Mouse (Mus musculus): ENCODE results near the gene Ctf2. TPM values are rescaled to one million over a fixed set of nuclear protein-coding genes. Genes with fewer than 3 reads are reported as not detected.
A peak's percentile ranks its signal among the peaks of the same experiment; 100 is the strongest.

Gene Ctf2
- polyA plus RNA-seq, 1 experiment from 2014 or later: 0.15 TPM

DNA sequence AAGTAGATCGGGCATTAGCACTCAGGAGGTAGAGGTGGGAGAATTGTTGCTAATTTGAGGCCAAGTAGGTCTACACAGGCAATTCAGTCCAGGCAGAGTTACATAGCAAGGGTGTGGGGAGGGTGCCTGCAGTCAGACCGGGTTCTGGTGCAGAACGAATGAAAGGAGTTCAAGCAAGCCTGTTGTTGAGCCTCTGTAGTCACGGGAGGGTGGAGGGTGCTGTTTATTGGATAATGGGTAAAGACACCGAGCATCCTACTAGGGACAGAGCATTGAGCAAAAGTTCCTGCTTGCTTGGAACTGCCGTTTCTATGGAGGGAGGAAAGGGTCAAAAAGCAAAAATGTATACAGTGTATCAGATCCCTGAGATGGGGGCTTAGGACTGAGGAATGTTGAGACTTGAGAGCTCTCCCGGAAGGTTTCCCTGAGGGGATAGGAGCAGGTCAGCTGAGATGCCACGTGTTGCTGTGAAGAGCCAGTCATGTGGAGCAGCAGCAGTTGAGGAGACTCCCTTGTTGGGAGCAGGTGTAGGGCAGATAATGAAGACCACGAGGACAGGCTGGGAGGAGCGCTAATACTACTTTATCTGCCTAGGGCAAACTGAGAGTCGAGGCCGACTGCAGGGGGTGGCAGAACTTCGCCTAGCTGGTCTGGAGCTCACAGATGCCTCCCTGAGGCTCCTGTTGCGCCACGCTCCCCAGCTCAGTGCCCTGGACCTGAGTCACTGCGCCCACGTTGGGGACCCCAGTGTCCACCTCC is 35.1 kb upstream of the Ctf2 start:
- Histone ChIP-seq H3K4me3 (ENCODE audit: low read depth, low read length) (no peak overlapping the region), H3K36me3 (ENCODE audit: control insufficient read depth, insufficient read depth, low read length) (peaks cover 14% of the 10 kb centered on the region), H3K27ac (ENCODE audit: low read depth, low read length) (no peak overlapping the region), H3K4me2 (replicated peaks; ENCODE audit: low read depth, low read length) (no peak overlapping the region), H3K4me1 (replicated peaks; ENCODE audit: control insufficient read depth, insufficient read depth, low read length) (peaks cover 6% of the 10 kb centered on the region; the same call in 1 of the 2 replicates), H3K27me3 (ENCODE audit: control insufficient read depth, insufficient read depth, low read length) (no peaks in the 10 kb centered on the region), H3K9me3 (ENCODE audit: control insufficient read depth, low read length) (no peaks in the 10 kb centered on the region), H3K9ac (ENCODE audit: low read depth, low read length) (no peak overlapping the region)
- DNase-seq (ENCODE audit: low spot score) (no peak), ATAC-seq (ENCODE audit: low FRiP score) (no peak)
- 85% methylated on average over 17 of the region's 17 CpGs for WGBS

DNA sequence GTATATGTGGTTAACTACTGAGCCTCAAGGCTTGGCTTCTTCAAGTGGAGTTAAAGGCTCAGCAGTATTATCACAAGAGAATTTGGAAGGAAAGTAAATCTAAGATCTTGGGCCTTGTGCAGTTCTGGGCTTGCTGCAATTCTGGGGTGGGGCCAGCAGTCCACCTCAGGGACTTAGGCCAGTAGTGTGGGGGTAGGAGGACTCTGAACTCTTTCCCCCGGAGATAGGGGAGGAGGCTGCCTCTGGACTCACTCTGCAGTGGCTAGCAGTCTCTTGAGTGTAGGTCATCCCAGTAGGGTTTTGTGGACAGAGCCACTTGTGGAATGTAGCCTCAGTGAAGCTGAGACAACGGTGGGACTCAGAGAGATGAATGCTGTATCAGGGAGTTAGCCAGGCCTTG is 33.8 kb upstream of the Ctf2 start:
- ATAC-seq (ENCODE audit: low FRiP score) (no peak), DNase-seq (ENCODE audit: low spot score) (no peak)
- no peak overlapping the region for H3K9ac ChIP-seq (ENCODE audit: low read depth, low read length)
- 84% methylated on average over 2 of the region's 2 CpGs for WGBS
- H3K27ac ChIP-seq (ENCODE audit: low read depth, low read length): no peak overlapping the region
- no peaks in the 10 kb centered on the region for H3K27me3 ChIP-seq (ENCODE audit: control insufficient read depth, insufficient read depth, low read length)
- no peak overlapping the region for H3K4me3 ChIP-seq (ENCODE audit: low read depth, low read length)
- H3K4me1 ChIP-seq (replicated peaks; ENCODE audit: control insufficient read depth, insufficient read depth, low read length): peaks cover 6% of the 10 kb centered on the region; the same call in 1 of the 2 replicates
- H3K9me3 ChIP-seq (ENCODE audit: control insufficient read depth, low read length): no peaks in the 10 kb centered on the region
- H3K36me3 ChIP-seq (ENCODE audit: control insufficient read depth, insufficient read depth, low read length): peaks cover 14% of the 10 kb centered on the region
- no peak overlapping the region for H3K4me2 ChIP-seq (replicated peaks; ENCODE audit: low read depth, low read length)

DNA sequence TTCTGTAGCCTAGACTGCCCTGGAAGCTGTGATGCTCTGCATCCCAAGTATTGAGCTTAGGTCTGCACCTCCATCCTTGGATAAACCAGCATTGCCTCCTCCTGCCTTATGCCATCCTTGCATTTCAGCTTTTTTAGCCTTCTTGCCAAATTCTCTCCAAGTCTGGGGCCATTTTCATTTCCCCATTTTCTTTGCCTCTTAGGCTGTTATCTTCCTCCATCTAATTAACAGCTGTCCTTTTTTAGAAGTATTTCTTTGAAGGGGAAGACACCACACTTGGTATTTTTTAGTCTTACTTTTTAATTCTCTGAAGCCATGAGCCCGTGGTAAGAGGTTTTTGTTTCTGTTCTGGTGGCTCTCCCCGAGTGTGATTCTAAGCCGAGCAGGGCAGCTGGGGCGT is 31.7 kb upstream of the Ctf2 start:
- no peak overlapping the region for H3K4me2 ChIP-seq (replicated peaks; ENCODE audit: low read depth, low read length)
- H3K36me3 ChIP-seq (ENCODE audit: control insufficient read depth, insufficient read depth, low read length): peaks cover 14% of the 10 kb centered on the region
- WGBS: 92% methylated on average over 4 of the region's 4 CpGs
- H3K4me3 ChIP-seq (ENCODE audit: low read depth, low read length): no peak overlapping the region
- no peak for DNase-seq (ENCODE audit: low spot score)
- no peak for ATAC-seq (ENCODE audit: low FRiP score)
- H3K9me3 ChIP-seq (ENCODE audit: control insufficient read depth, low read length): no peaks in the 10 kb centered on the region
- no peak overlapping the region for H3K9ac ChIP-seq (ENCODE audit: low read depth, low read length)
- no peak overlapping the region for H3K27ac ChIP-seq (ENCODE audit: low read depth, low read length)
- 0 out of 2 replicates have a peak, but pooled peaks cover 1% of the 10 kb centered on the region for H3K4me1 ChIP-seq (replicated peaks; ENCODE audit: control insufficient read depth, insufficient read depth, low read length)
- H3K27me3 ChIP-seq (ENCODE audit: control insufficient read depth, insufficient read depth, low read length): no peaks in the 10 kb centered on the region

DNA sequence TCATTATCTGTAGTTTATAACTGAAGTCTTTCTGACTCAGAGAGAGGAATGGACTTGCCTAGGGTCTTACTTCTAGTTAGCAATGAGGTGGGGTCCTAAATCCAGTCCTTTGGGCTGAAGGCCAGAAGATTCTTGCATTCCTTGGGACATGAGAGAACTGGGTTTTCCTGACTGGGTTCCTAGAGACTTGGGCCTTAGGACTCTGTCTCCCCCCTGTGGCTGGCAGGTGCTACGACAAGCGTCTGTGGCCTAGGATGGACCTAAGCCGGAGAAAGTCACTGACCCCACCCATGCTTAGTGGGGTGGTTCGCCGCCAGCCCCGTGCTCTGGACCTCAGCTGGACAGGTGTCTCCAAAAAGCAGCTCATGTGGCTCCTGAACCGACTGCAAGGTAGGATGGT is 29.1 kb upstream of the Ctf2 start:
- no peaks in the 10 kb centered on the region for H3K27me3 ChIP-seq (ENCODE audit: control insufficient read depth, insufficient read depth, low read length)
- H3K36me3 ChIP-seq (ENCODE audit: control insufficient read depth, insufficient read depth, low read length): peaks cover 11% of the 10 kb centered on the region; the same call in 1 of the 2 replicates
- 49% methylated on average over 7 of the region's 7 CpGs for WGBS
- no peaks in the 10 kb centered on the region for H3K4me1 ChIP-seq (replicated peaks; ENCODE audit: control insufficient read depth, insufficient read depth, low read length)
- H3K27ac ChIP-seq (ENCODE audit: low read depth, low read length): no peak overlapping the region
- H3K4me3 ChIP-seq (ENCODE audit: low read depth, low read length): no peak overlapping the region
- H3K4me2 ChIP-seq (replicated peaks; ENCODE audit: low read depth, low read length): no peak overlapping the region
- no peaks in the 10 kb centered on the region for H3K9me3 ChIP-seq (ENCODE audit: control insufficient read depth, low read length)
- ATAC-seq (ENCODE audit: low FRiP score) (no peak), DNase-seq (ENCODE audit: low spot score) (peak; percentile 81)
- H3K9ac ChIP-seq (ENCODE audit: low read depth, low read length): no peak overlapping the region

DNA sequence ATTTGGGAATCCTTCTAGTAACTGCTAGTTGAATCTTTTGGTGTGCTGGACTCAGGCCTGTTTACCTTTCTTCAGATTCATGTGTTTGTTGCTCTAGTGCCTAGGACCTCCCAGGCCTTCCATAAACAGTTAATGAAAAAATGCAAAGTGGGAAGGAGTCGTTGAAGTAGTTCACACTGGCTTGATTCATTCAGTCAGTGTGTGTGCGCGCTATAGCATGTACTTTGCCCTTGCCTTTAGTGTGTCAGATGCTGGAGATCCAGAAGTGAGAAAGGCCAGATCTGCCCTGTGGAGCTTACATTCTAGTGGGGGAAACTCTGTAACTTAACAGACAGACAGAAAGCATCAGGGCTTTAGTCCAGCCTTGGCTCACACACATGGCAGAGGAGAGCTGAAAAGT is 28.5 kb upstream of the Ctf2 start:
- Histone ChIP-seq H3K9me3 (ENCODE audit: control insufficient read depth, low read length) (no peaks in the 10 kb centered on the region), H3K36me3 (ENCODE audit: control insufficient read depth, insufficient read depth, low read length) (peaks cover 11% of the 10 kb centered on the region; the same call in 1 of the 2 replicates), H3K9ac (ENCODE audit: low read depth, low read length) (no peak overlapping the region), H3K4me3 (ENCODE audit: low read depth, low read length) (no peak overlapping the region), H3K4me1 (replicated peaks; ENCODE audit: control insufficient read depth, insufficient read depth, low read length) (no peaks in the 10 kb centered on the region), H3K27me3 (ENCODE audit: control insufficient read depth, insufficient read depth, low read length) (no peaks in the 10 kb centered on the region), H3K4me2 (replicated peaks; ENCODE audit: low read depth, low read length) (no peak overlapping the region), H3K27ac (ENCODE audit: low read depth, low read length) (no peak overlapping the region)
- ATAC-seq (ENCODE audit: low FRiP score) (no peak), DNase-seq (ENCODE audit: low spot score) (no peak)
- 90% methylated on average over 3 of the region's 3 CpGs for WGBS

DNA sequence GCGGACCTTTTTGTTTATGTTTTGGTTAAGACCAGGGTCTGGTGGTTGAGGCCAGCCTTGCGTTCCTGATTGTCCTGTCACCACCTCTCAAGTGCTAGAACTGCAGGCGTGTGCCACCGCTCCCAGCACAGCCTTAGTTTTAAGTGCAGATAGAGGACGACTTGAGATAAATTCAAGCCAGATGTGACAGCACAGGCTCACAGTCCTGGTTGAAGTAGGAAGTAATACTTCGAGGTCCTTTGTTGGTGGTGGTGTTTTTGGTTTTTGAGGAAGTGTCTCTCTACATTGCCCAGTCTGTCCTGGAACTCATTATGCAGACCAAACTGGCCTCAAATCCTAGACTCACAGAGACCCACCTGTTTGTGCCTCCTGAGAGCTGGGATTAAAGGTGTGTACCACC is 27.8 kb upstream of the Ctf2 start:
- ATAC-seq (ENCODE audit: low FRiP score): no peak
- Histone ChIP-seq H3K36me3 (ENCODE audit: control insufficient read depth, insufficient read depth, low read length) (peaks cover 11% of the 10 kb centered on the region; the same call in 1 of the 2 replicates), H3K4me3 (ENCODE audit: low read depth, low read length) (no peak overlapping the region), H3K9ac (ENCODE audit: low read depth, low read length) (no peak overlapping the region), H3K27ac (ENCODE audit: low read depth, low read length) (no peak overlapping the region), H3K4me2 (replicated peaks; ENCODE audit: low read depth, low read length) (no peak overlapping the region), H3K27me3 (ENCODE audit: control insufficient read depth, insufficient read depth, low read length) (no peaks in the 10 kb centered on the region), H3K9me3 (ENCODE audit: control insufficient read depth, low read length) (no peaks in the 10 kb centered on the region), H3K4me1 (replicated peaks; ENCODE audit: control insufficient read depth, insufficient read depth, low read length) (no peaks in the 10 kb centered on the region)
- 69% methylated on average over 6 of the region's 6 CpGs for WGBS
- DNase-seq (ENCODE audit: low spot score): no peak

DNA sequence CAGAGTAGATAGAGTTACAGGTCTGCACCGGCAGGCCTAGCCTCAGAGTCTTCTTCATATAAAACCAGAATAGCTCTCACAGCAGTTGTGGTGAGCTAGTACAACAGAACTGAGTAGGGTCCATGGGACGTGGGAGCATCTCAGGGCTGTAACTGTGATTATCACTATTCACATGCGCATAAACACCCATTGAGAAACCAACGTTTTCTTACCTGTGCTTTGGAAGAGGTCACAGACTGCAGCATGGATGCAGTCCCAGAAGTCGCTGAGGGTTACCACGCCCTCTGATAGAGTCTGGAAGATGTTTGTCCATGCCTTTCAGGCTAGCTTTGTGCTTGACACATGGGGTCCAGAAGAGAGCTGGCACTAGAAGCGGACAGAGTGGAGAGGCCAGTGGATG is 21.8 kb upstream of the Ctf2 start:
- Histone ChIP-seq H3K4me1 (replicated peaks; ENCODE audit: control insufficient read depth, insufficient read depth, low read length) (no peaks in the 10 kb centered on the region), H3K9me3 (ENCODE audit: control insufficient read depth, low read length) (no peaks in the 10 kb centered on the region), H3K27me3 (ENCODE audit: control insufficient read depth, insufficient read depth, low read length) (no peaks in the 10 kb centered on the region), H3K4me3 (ENCODE audit: low read depth, low read length) (no peak overlapping the region), H3K36me3 (ENCODE audit: control insufficient read depth, insufficient read depth, low read length) (peaks cover 17% of the 10 kb centered on the region), H3K9ac (ENCODE audit: low read depth, low read length) (no peak overlapping the region), H3K4me2 (replicated peaks; ENCODE audit: low read depth, low read length) (no peak overlapping the region), H3K27ac (ENCODE audit: low read depth, low read length) (no peak overlapping the region)
- 92% methylated on average over 7 of the region's 7 CpGs for WGBS
- ATAC-seq (ENCODE audit: low FRiP score) (no peak), DNase-seq (ENCODE audit: low spot score) (no peak)

DNA sequence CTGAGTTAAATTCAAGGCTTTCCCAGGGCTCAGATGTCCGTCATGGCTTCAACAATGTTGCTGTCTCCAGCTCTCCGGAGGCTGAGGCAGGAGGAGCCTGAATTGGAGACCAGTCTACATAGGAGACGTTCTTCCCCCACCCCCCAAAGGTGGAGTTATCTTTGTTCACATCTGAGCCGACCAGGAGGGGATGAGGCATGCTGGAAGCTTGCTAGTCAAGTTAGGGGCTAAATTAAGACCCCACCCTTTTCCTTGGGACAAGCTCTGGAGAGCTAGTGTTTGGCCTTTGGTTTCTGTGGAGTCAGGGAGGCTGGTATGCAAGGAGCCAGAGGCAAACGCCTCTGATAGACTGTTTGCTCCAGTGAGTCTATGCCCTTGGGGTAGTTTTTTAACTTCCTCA is 21.2 kb upstream of the Ctf2 start:
- Histone ChIP-seq H3K4me2 (replicated peaks; ENCODE audit: low read depth, low read length) (no peak overlapping the region), H3K9me3 (ENCODE audit: control insufficient read depth, low read length) (no peaks in the 10 kb centered on the region), H3K4me3 (ENCODE audit: low read depth, low read length) (no peak overlapping the region), H3K27ac (ENCODE audit: low read depth, low read length) (no peak overlapping the region), H3K4me1 (replicated peaks; ENCODE audit: control insufficient read depth, insufficient read depth, low read length) (no peaks in the 10 kb centered on the region), H3K36me3 (ENCODE audit: control insufficient read depth, insufficient read depth, low read length) (peaks cover 17% of the 10 kb centered on the region), H3K9ac (ENCODE audit: low read depth, low read length) (no peak overlapping the region), H3K27me3 (ENCODE audit: control insufficient read depth, insufficient read depth, low read length) (no peaks in the 10 kb centered on the region)
- ATAC-seq (ENCODE audit: low FRiP score): no peak
- no peak for DNase-seq (ENCODE audit: low spot score)
- 82% methylated on average over 5 of the region's 5 CpGs for WGBS

DNA sequence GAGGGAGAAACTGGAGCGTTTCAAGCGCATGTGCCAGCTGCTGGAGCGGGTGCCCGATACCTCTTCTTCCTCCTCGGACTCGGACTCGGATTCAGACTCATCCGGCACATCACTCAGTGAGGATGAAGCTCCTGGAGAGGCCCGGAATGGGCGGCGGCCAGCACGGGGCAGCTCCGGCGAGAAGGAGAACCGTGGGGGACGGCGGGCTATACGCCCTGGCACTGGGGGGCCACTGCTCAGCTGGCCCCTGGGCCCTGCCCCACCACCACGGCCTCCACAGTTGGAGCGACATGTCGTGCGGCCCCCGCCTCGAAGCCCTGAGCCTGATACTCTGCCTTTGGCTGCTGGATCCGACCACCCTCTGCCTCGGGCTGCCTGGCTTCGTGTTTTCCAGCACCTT is 20.1 kb upstream of the Ctf2 start:
- no peak overlapping the region for H3K4me2 ChIP-seq (replicated peaks; ENCODE audit: low read depth, low read length)
- H3K9ac ChIP-seq (ENCODE audit: low read depth, low read length): no peak overlapping the region
- peaks cover 13% of the 10 kb centered on the region for H3K36me3 ChIP-seq (ENCODE audit: control insufficient read depth, insufficient read depth, low read length)
- ATAC-seq (ENCODE audit: low FRiP score): no peak
- no peak overlapping the region for H3K4me3 ChIP-seq (ENCODE audit: low read depth, low read length)
- H3K27ac ChIP-seq (ENCODE audit: low read depth, low read length): no peak overlapping the region
- H3K27me3 ChIP-seq (ENCODE audit: control insufficient read depth, insufficient read depth, low read length): no peaks in the 10 kb centered on the region
- WGBS: 94% methylated on average over 27 of the region's 27 CpGs
- no peak for DNase-seq (ENCODE audit: low spot score)
- no peaks in the 10 kb centered on the region for H3K9me3 ChIP-seq (ENCODE audit: control insufficient read depth, low read length)
- no peaks in the 10 kb centered on the region; the same call in 1 of the 2 replicates for H3K4me1 ChIP-seq (replicated peaks; ENCODE audit: control insufficient read depth, insufficient read depth, low read length)

All from hindbrain, embryonic 11.5 days (tissue).